Mouse (Mus musculus) brain, adult 2 months (tissue): ENCODE data around the gene Vmn1r46.
"Not testable (repeated sequence)": the region's sequence is repeated elsewhere in the genome, so short reads cannot be mapped to it uniquely, and the experiment has no call there.

Experiments
- DNase-seq: peaks from one replicate; pipeline ENCODE4 v3.0.0; 2011; ENCODE audit warnings: low read depth, low spot score

Vmn1r46 gene

GRCm38 (mm10) chr6:89969013-89969412, at the start of gene Vmn1r46:
Vmn1r46 (plus strand) TSS chr6:89969313.
- DNase-seq = no peak

GRCm38 (mm10) chr6:89940498-89940897, 28.6 kb upstream of the Vmn1r46 start, which contains the start of gene Vmn1r45:
Vmn1r45 (minus strand) TSS chr6:89940598.
- not testable (repeated sequence) for DNase-seq

GRCm38 (mm10) chr6:89940926-89941325, 28.2 kb upstream of the Vmn1r46 start:
- no peak for DNase-seq

- no peak for DNase-seq
Measured at GRCm38 (mm10) chr6:89953556-89953955, 15.6 kb upstream of the Vmn1r46 start.

GRCm38 (mm10) chr6:89966341-89966740, 2.8 kb upstream of the Vmn1r46 start:
- DNase-seq = peak; percentile 18

GRCm38 (mm10) chr6:89985989-89986388, 16.9 kb downstream of the Vmn1r46 start:
- peak; percentile 5 for DNase-seq

- DNase-seq = not testable (repeated sequence)
Measured at GRCm38 (mm10) chr6:90015847-90016246, 46.7 kb downstream of the Vmn1r46 start, which contains the start of gene Vmn1r47. Vmn1r47 (plus strand) TSS chr6:90016147.
